Mouse (Mus musculus) spleen, postnatal 0 days (tissue): ENCODE data around the gene Dmbt1. TPM values are rescaled to one million over a fixed set of nuclear protein-coding genes. Genes with fewer than 3 reads are reported as not detected.

ENCODE experiments used
- polyA plus RNA-seq: library from polyadenylated mRNA; unstranded; fragments of >200 nt; fragmentation: Nextera tagmentation; extraction: Ambion mirVana; gene quantifications from 2 replicates; pipeline ENCODE4 v1.2.1, GENCODE M21; 2015

The Dmbt1 gene
- polyA plus RNA-seq = 1.3 and 4.5 TPM in 2 replicates

DNA sequence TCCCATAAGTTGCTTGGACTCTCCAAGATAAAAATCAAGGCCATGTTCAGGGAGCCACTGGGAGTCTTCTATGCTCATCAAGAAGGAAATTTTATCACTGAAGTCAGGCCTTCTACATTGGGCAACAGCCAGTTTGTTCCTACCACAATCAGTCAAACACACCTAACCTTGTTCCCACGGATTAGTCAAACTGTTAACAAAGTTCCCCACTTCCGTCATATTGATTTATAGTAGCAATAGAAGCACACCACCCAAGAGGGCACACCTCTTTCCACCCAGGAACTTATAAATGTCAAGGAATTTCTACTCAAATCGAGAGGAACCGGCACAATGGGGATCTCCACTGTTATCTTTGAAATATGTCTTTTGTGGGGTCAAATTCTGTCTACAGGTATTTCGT is at the start of gene Dmbt1:
Gene Dmbt1 (plus strand): TSS at position 299 of the 400 bp plus-strand sequence.

DNA sequence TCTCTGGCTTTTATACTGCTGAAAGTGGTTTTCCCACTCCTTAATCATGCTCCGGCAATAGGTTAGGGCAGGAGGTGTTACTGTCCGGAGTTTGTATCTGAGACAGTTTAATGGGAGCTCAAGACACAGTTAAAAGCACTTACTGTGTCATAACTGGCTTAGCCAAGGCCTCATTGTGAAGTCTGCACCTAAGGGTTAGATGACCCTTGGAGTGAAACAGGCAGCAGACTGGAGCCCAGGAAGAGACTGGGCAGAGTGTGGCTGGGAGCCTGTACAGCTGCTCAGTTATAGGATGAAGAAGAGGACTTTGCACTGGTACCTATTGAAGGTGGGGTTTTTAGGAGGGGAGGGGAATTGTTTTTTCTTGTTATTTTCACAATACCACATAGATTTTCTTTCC is 114.4 kb downstream of the Dmbt1 start, which contains the start of gene 4933402N03Rik:
Gene 4933402N03Rik (minus strand): TSS at position 101 of the 400 bp plus-strand sequence.

Other genes with a start within 250 kb of the Dmbt1 start
- 8.2 and 9.8 TPM in 2 replicates for gene Plekha1, start 166.3 kb upstream of the Dmbt1 start, polyA plus RNA-seq
- 8.0 and 11.0 TPM in 2 replicates for gene Htra1, start 95.9 kb upstream of the Dmbt1 start, polyA plus RNA-seq
- not detected in 2 replicates for gene 4933402N03Rik, start 114.3 kb downstream of the Dmbt1 start, polyA plus RNA-seq
- not detected in 2 replicates for gene 5430419D17Rik, start 142.3 kb downstream of the Dmbt1 start, polyA plus RNA-seq